Mouse (Mus musculus) neural tube, embryonic 13.5 days (tissue): ENCODE measurements around the gene Sf1. TPM values are rescaled to one million over a fixed set of nuclear protein-coding genes. Genes with fewer than 3 reads are reported as not detected.

Experiments used
- ATAC-seq: fragments of 200-750 bp; cut with Nextera tagmentation; 2 replicates; pipeline ENCODE4 v1.8.0; 2017; ENCODE audit warnings: low read depth, mild to moderate bottlenecking, moderate TSS enrichment, moderate library complexity
- H3K27ac ChIP-seq: fragments of 300-500 bp; sonication (generic); replicated peaks from 2 replicates; pipeline ENCODE4 v1.5.1; 2015; ENCODE audit warnings: moderate library complexity, mild to moderate bottlenecking, inconsistent platforms
- H3K27me3 ChIP-seq: fragments of 300-500 bp; sonication (generic); 2 replicates; pipeline ENCODE4 v1.6.1; 2015; ENCODE audit warnings: mild to moderate bottlenecking, inconsistent platforms
- H3K36me3 ChIP-seq: fragments of 300-500 bp; sonication (generic); 2 replicates; pipeline ENCODE4 v1.6.1; 2015; ENCODE audit warnings: mild to moderate bottlenecking, inconsistent platforms
- H3K4me1 ChIP-seq: fragments of 300-500 bp; sonication (generic); replicated peaks from 2 replicates; pipeline ENCODE4 v1.6.1; 2015; ENCODE audit warnings: inconsistent platforms
- H3K4me2 ChIP-seq: fragments of 300-500 bp; sonication (generic); 2 replicates; pipeline ENCODE4 v1.6.1; 2015; ENCODE audit warnings: inconsistent platforms, mild to moderate bottlenecking, moderate library complexity
- H3K4me3 ChIP-seq: fragments of 300-500 bp; sonication (generic); 2 replicates; pipeline ENCODE4 v1.5.1; 2015; ENCODE audit warnings: mild to moderate bottlenecking, inconsistent platforms
- H3K9ac ChIP-seq: fragments of 300-500 bp; sonication (generic); 2 replicates; pipeline ENCODE4 v1.6.1; 2015; ENCODE audit warnings: moderate library complexity, mild to moderate bottlenecking, inconsistent platforms
- H3K9me3 ChIP-seq: fragments of 300-500 bp; sonication (generic); 2 replicates; pipeline ENCODE4 v1.6.1; 2016; ENCODE audit warnings: inconsistent platforms
- WGBS: fragments of 180-500 bp; shearing (Covaris S2); methylation state at CpG from one replicate; pipeline ENCODE4 v1.1.7; 2015; 5-methylcytosine and 5-hydroxymethylcytosine counted together
- polyA plus RNA-seq: library from polyadenylated mRNA; unstranded; fragments of >200 nt; fragmentation: Nextera tagmentation; extraction: Ambion mirVana; gene quantifications from 2 replicates; pipeline ENCODE4 v1.2.1, GENCODE M21; 2015

Gene Sf1
- polyA plus RNA-seq: 107 and 119 TPM in 2 replicates

GRCm38 (mm10) chr19:6363411-6364240 is at the start of gene Sf1:
TSS of gene Sf1 (plus strand) at chr19:6363690.
- no peaks in the 10 kb centered on the region for H3K9me3 ChIP-seq
- peak within 1 kb of the TSS; percentile 99 for H3K4me3 ChIP-seq
- H3K27ac ChIP-seq: peak within 1 kb of the TSS; percentile 99
- 1% methylated on average over 84 of the region's 85 CpGs for WGBS
- peak within 1 kb of the TSS; percentile 98 for H3K9ac ChIP-seq
- ATAC-seq: peak; percentile 99
- no peaks in the 10 kb centered on the region for H3K27me3 ChIP-seq
- H3K36me3 ChIP-seq: peaks cover 41% of the 10 kb centered on the region
- peak within 1 kb of the TSS; percentile 87 for H3K4me2 ChIP-seq
- H3K4me1 ChIP-seq: peaks cover 39% of the 10 kb centered on the region

- Histone ChIP-seq H3K4me1 (no peaks in the 10 kb centered on the region), H3K4me2 (no peak overlapping the region), H3K9ac (no peak overlapping the region), H3K36me3 (peaks cover 41% of the 10 kb centered on the region), H3K9me3 (no peaks in the 10 kb centered on the region), H3K4me3 (no peak overlapping the region), H3K27me3 (no peaks in the 10 kb centered on the region), H3K27ac (no peak overlapping the region)
- WGBS: 92% methylated on average over 8 of the region's 8 CpGs
- no peak for ATAC-seq
These were observed 49.7 kb upstream of the Sf1 start for GRCm38 (mm10) chr19:6313796-6314195.

- Histone ChIP-seq H3K4me3 (no peak overlapping the region), H3K27me3 (no peaks in the 10 kb centered on the region), H3K9me3 (no peaks in the 10 kb centered on the region), H3K9ac (no peak overlapping the region), H3K27ac (no peak overlapping the region), H3K36me3 (peaks cover 41% of the 10 kb centered on the region), H3K4me2 (no peak overlapping the region), H3K4me1 (no peaks in the 10 kb centered on the region)
- no peak for ATAC-seq
- 90% methylated on average over 8 of the region's 8 CpGs for WGBS
These were observed 49.0 kb upstream of the Sf1 start for GRCm38 (mm10) chr19:6314513-6314912.

GRCm38 (mm10) chr19:6315573-6315972 is 47.9 kb upstream of the Sf1 start:
- Histone ChIP-seq H3K27me3 (no peaks in the 10 kb centered on the region), H3K27ac (no peak overlapping the region), H3K4me2 (no peak overlapping the region), H3K4me1 (no peaks in the 10 kb centered on the region), H3K9ac (no peak overlapping the region), H3K4me3 (no peak overlapping the region), H3K9me3 (no peaks in the 10 kb centered on the region), H3K36me3 (peaks cover 39% of the 10 kb centered on the region)
- 80% methylated on average over 14 of the region's 14 CpGs for WGBS
- ATAC-seq: no peak

GRCm38 (mm10) chr19:6318145-6318544 is 45.3 kb upstream of the Sf1 start:
- Histone ChIP-seq H3K4me2 (no peak overlapping the region), H3K4me1 (no peaks in the 10 kb centered on the region), H3K9me3 (no peaks in the 10 kb centered on the region), H3K27ac (no peak overlapping the region), H3K36me3 (peaks cover 45% of the 10 kb centered on the region), H3K27me3 (no peaks in the 10 kb centered on the region), H3K9ac (no peak overlapping the region), H3K4me3 (no peak overlapping the region)
- WGBS: 91% methylated on average over 12 of the region's 12 CpGs
- no peak for ATAC-seq

GRCm38 (mm10) chr19:6321358-6321757 is 42.1 kb upstream of the Sf1 start:
- no peak overlapping the region for H3K4me3 ChIP-seq
- no peaks in the 10 kb centered on the region for H3K9me3 ChIP-seq
- 89% methylated on average over 8 of the region's 8 CpGs for WGBS
- no peaks in the 10 kb centered on the region for H3K27me3 ChIP-seq
- ATAC-seq: no peak
- H3K36me3 ChIP-seq: peaks cover 26% of the 10 kb centered on the region
- no peak overlapping the region for H3K4me2 ChIP-seq
- no peaks in the 10 kb centered on the region for H3K4me1 ChIP-seq
- no peak overlapping the region for H3K27ac ChIP-seq
- H3K9ac ChIP-seq: no peak overlapping the region

- no peaks in the 10 kb centered on the region for H3K27me3 ChIP-seq
- no peak overlapping the region for H3K4me2 ChIP-seq
- no peak overlapping the region for H3K4me3 ChIP-seq
- no peaks in the 10 kb centered on the region for H3K4me1 ChIP-seq
- no peak overlapping the region for H3K9ac ChIP-seq
- no peak overlapping the region for H3K27ac ChIP-seq
- peaks cover 21% of the 10 kb centered on the region for H3K36me3 ChIP-seq
- ATAC-seq: no peak
- no peaks in the 10 kb centered on the region for H3K9me3 ChIP-seq
- WGBS: 85% methylated on average over 33 of the region's 33 CpGs
These were observed 41.5 kb upstream of the Sf1 start for GRCm38 (mm10) chr19:6321786-6322621.

- 0 out of 2 replicates have a peak, but pooled peaks cover 8% of the 10 kb centered on the region for H3K36me3 ChIP-seq
- H3K27me3 ChIP-seq: no peaks in the 10 kb centered on the region
- 85% methylated on average over 9 of the region's 9 CpGs for WGBS
- H3K4me1 ChIP-seq: no peaks in the 10 kb centered on the region
- H3K9me3 ChIP-seq: no peaks in the 10 kb centered on the region
- ATAC-seq: no peak
- H3K9ac ChIP-seq: no peak overlapping the region
- H3K27ac ChIP-seq: no peak overlapping the region
- H3K4me2 ChIP-seq: no peak overlapping the region
- no peak overlapping the region for H3K4me3 ChIP-seq
These were observed 38.7 kb upstream of the Sf1 start for GRCm38 (mm10) chr19:6324751-6325150.

- Histone ChIP-seq H3K4me3 (no peak overlapping the region), H3K27me3 (no peaks in the 10 kb centered on the region), H3K4me2 (no peak overlapping the region), H3K9me3 (no peaks in the 10 kb centered on the region), H3K27ac (no peak overlapping the region), H3K9ac (no peak overlapping the region), H3K4me1 (peaks cover 12% of the 10 kb centered on the region), H3K36me3 (no peaks in the 10 kb centered on the region)
- ATAC-seq: no peak
- 68% methylated on average over 5 of the region's 5 CpGs for WGBS
These were observed 32.3 kb upstream of the Sf1 start for GRCm38 (mm10) chr19:6331178-6331577.

- WGBS: 23% methylated on average over 13 of the region's 13 CpGs
- Histone ChIP-seq H3K27me3 (no peaks in the 10 kb centered on the region), H3K4me2 (peak overlapping the region; percentile 39), H3K9me3 (no peaks in the 10 kb centered on the region), H3K27ac (no peak overlapping the region), H3K4me3 (no peak overlapping the region), H3K4me1 (peaks cover 19% of the 10 kb centered on the region), H3K9ac (peak overlapping the region; percentile 57), H3K36me3 (peaks cover 4% of the 10 kb centered on the region)
- ATAC-seq: no peak
These were observed 31.6 kb upstream of the Sf1 start for GRCm38 (mm10) chr19:6331719-6332516.

GRCm38 (mm10) chr19:6333761-6334595 is 29.5 kb upstream of the Sf1 start:
- Histone ChIP-seq H3K27ac (peak overlapping the region; percentile 78), H3K36me3 (peaks cover 24% of the 10 kb centered on the region), H3K4me3 (peak overlapping the region; percentile 78), H3K4me1 (peaks cover 27% of the 10 kb centered on the region), H3K27me3 (no peaks in the 10 kb centered on the region), H3K9ac (no peak overlapping the region), H3K4me2 (peak overlapping the region; percentile 97), H3K9me3 (no peaks in the 10 kb centered on the region)
- 69% methylated on average over 9 of the region's 9 CpGs for WGBS
- no peak for ATAC-seq
